Mouse (Mus musculus): ENCODE results near the gene Ccdc85c. TPM values are rescaled to one million over a fixed set of nuclear protein-coding genes. Genes with fewer than 3 reads are reported as not detected.

Gene Ccdc85c
- polyA plus RNA-seq (2012; rRNA removed) = 1.7 and 1.8 TPM in 2 replicates

DNA sequence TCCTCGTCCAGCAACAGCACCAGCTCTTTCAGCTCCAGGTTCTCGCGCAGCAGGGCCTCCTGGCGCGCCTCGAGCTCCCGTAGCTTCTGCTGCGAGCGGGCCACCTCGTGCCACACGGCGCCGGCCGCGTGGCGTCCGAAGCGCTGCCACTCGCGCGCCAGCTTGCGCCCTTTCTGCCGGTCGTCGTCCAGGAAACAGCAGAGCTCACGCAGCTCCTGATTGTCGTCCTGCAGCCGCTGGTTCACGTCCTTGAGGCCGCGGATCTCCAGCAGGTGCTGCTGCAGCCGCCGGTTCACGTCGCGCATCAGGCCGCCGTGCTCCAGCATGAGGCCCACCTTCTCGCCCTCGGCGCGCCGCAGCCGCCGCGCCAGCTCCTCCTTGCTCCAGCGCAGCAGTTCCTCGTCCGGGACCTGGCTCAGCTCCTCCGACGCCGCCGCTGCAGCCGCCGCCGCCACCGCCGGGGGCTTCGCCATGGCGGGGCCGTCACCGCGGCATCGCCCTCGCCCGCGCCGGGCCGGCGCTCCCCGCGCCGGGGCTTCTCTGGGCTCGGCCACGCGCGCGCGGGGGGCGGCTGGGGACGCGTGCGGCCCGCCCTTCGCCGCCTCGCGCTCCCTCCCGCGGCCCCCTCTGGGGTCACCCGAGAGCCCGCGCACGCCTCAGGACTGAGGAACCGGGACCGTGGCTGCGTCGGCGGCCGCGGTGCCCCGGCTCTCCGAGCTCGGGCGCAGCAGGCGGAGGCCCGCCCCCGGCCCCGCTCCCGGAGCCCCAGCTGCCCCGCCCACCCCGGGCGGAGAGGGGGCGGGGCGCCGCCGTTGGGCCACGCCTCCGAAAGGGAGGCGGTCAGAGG, at the start of gene Ccdc85c:
Ccdc85c (minus strand) TSS at position 765 of the 847 bp plus-strand sequence.

DNA sequence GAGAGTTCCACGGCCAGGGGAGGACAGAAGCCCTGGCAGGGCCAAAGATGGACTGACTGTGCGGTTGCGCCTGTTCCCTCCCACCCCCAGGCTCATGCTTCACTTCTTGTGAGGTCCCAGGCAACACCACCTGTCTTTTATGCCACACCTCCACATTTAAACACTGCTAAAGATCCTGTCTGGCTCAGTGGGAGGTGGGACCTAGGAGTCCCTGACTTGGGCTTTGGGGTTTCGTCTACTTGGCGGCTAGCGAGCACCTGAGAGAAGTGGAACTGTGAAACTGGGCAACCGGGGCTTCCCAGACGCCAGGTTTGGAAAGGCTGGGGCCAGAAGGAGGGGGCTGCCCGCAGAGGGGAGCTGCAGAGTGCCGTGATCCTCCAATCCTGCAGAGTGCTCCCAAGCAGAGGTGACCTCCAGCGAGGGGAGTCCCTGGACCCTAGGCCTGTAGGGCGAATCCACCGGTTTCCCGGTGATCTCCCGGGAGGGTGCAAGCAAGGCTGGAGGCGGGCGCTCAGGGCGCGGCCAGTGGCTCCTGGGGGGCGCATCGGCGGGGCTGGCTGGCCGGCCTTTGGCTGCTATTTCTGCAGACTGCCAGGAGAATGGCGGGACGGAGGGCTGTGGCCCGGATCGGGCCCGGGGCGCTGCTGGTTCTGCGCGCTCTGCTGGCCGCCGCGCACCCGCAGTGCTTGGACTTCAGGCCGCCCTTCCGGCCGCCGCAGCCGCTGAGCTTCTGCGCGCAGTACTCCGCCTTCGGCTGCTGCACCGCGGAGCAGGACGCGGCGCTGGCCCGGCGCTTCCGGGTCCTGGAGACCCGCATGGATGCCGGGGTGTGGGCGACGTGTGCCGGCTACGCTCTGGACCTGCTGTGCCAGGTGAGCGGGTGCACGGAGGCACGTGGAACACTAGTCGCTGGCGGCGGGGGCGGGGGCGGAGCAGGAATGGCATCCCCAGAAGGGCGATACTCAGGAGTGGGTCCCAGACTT, 30.9 kb upstream of the Ccdc85c start, which contains the start of gene Hhipl1:
Hhipl1 (plus strand) TSS at position 459 of the 983 bp plus-strand sequence.

DNA sequence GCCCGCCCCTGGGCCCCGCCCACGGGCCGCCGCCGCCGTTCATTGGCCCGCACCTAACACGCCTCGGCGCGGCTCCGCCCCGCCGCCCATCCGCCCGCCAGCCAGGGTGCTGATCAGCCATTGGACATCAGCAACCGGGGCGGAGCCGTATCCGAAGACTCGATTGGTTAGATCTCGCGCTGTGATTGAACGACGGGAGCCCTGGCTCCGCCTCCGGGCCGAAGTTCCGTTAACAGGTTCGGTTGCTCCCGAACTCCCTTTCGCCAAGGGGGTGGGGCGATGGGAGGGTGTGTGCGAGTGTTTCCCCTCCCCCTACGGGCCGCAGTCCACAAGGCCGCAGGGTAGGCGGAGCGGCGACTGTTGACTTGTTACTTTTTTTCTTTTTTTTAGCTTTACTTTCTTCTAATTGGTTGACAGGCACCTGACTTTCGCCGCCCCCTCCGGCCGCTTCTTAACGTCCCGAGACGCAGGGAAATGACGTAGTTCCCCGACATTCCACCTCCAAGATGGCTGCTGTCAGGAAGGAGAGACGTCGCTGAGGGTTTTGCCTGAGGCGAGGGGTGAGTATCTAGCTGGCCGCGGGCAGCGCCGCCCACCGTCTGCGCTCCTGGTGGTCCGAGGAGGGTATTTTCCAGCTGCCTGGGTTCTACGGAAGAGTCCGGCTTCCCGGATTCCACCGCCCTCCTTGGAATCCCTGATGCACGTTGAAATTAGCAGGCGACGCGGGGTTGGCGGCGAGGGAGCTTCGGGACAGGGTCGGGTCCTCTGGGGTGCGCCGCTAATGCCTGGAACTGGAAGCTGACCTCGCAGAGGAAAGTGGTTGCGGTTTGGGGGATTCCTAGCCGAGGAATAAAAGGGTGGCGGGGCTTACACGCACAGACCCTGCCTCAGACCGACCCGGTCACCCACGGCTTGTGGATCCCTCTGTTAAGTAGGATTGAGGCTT, 95.6 kb downstream of the Ccdc85c start, which contains the start of gene Ccnk:
Ccnk (plus strand) TSS at position 259 of the 946 bp plus-strand sequence.

DNA sequence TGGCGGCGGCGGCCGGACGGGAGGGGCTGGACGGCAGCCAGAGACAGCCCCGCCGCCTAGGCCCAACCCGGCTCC, 96.1 kb downstream of the Ccdc85c start, which contains the start of gene Setd3:
Setd3 (minus strand) TSS at position 69 of the 75 bp plus-strand sequence.

Other genes starting within 250 kb of the Ccdc85c start
- 28.2 and 32.5 TPM in 2 replicates for gene Setd3, start 96.1 kb downstream of the Ccdc85c start, polyA plus RNA-seq (2012; rRNA removed)
- 9.2 and 12.2 TPM in 2 replicates for gene Ccnk, start 95.8 kb downstream of the Ccdc85c start, polyA plus RNA-seq (2012; rRNA removed)
- gene Hhipl1, start 30.8 kb upstream of the Ccdc85c start, polyA plus RNA-seq (2012; rRNA removed) = 0.02 and 0.03 TPM in 2 replicates
- gene Cyp46a1, start 59.0 kb upstream of the Ccdc85c start, polyA plus RNA-seq (2012; rRNA removed) = 0.47 and 0.60 TPM in 2 replicates
- 1.9 and 2.4 TPM in 2 replicates for gene Eml1, start 95.5 kb upstream of the Ccdc85c start, polyA plus RNA-seq (2012; rRNA removed)

Measured in liver, embryonic 14 days (tissue).